Mouse (Mus musculus): ENCODE data around the gene Gsn. TPM values are rescaled to one million over a fixed set of nuclear protein-coding genes. Genes with fewer than 3 reads are reported as not detected.

Gsn gene
- 48.3 TPM for polyA plus RNA-seq (2017; shearing (Covaris generic))

DNA sequence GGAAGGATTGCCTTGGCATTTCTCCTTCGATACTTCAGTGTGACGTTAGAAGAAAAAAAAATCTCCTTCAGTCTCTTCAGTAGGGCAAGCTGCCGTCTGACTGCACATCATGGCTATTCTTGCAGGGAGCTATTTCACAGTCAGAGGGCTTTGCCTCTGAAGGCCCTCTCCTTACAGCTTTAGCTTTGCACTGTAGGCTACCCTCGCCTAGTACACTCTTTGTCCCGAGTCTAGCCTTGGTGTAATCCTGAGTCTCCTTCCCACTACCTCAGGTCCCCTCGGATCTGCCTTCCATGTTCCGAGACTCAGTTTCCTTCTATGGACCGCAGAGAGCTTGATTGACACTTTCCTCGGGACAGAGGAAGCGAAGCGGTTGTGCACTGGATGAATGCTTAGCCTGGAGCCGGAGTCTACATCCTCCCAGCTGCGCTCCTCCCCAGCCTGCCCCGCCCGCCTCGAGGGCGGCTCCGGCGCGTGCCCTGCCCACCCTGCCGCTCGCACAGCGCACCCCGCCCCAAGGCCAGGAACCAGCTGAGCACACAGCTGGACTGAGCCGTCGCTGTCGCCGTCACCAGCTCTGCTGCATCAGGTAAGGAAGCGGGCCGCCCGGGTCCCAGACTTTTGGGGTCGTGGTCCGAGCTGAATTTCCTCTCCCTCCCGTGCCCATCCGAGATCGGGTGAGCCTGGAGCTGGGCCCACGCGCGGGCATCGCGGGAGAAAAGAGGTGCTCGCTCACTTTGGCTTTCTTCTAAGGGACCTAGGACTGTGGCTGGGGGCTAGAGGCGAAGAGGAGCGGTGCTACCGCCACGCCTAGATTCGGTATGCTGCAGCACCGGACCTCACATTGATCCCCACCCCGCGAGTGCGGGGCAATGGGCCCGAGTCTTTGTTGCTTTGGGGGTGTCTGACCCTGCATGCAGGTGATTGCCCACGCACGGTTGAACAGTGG lies at the start of gene Gsn:
Gene Gsn, plus strand, starts transcription at position 496 of the 949 bp plus-strand sequence.

DNA sequence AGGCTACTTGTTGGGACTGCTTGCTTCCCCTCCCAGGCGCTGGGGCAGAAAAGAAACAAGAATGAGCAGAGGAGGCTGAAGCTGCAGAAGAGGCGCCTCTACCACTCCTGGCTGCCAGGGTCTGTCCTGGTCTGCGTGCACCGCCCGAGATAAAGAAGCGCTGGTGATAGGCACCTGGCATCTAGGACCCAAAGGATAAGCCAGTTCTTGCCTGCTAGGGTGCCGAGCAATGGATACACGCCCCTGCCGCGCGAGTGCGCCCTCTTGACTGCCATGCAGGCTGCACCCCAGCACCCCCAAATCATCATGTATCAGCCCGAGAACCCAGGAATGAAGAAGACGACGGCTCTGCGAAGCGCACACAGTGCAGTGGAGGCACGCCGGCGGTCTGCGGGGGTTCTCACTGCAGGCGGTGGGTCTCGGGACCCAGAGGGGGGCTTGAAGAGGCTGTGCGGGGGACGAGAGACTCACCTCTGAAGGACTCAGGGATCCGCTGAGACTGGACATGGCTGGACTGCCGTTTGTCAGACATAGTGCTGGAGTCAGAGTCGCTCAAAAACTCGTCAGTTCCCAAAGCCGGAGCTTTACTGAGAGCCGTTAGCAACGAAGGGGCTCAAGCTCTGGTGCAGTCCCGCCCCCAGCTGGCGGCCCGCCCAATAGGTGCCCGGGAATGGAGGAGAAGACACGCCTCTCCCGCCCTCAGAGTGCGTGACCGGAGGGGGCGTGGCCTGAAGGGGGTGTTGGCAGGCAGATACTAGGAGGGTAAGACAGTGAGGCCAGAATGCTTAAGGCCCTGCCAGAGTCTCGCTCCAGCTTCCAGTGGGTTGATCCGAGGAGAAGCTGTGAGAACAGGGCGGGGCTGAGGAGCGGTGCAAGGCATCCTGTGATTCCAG lies 80.5 kb downstream of the Gsn start, which contains the start of gene Stom:
Gene Stom, minus strand, starts transcription at position 589 of the 893 bp plus-strand sequence.

Other genes starting within 250 kb of the Gsn start
- gene Hc, start 194.9 kb upstream of the Gsn start, polyA plus RNA-seq (2017; shearing (Covaris generic)): not detected
- gene AI182371, start 154.8 kb upstream of the Gsn start, polyA plus RNA-seq (2017; shearing (Covaris generic)): 0.90 TPM
- 99.0 TPM for gene Cntrl, start 146.9 kb upstream of the Gsn start, polyA plus RNA-seq (2017; shearing (Covaris generic))
- gene Rab14, start 55.3 kb upstream of the Gsn start, polyA plus RNA-seq (2017; shearing (Covaris generic)): 221 TPM
- gene Stom, start 80.6 kb downstream of the Gsn start, polyA plus RNA-seq (2017; shearing (Covaris generic)): 1.3 TPM
- not detected for gene 4930568D16Rik, start 111.3 kb downstream of the Gsn start, polyA plus RNA-seq (2017; shearing (Covaris generic))
- not detected for gene 4930402F06Rik, start 140.8 kb downstream of the Gsn start, polyA plus RNA-seq (2017; shearing (Covaris generic))
- gene Ggta1, start 206.9 kb downstream of the Gsn start, polyA plus RNA-seq (2017; shearing (Covaris generic)): 9.6 TPM

Measured in naive thymus-derived CD4-positive, alpha-beta T cell, adult 5 months (primary cell).